Mouse (Mus musculus): ENCODE data around the gene Rftn1.

The Rftn1 gene

DNA sequence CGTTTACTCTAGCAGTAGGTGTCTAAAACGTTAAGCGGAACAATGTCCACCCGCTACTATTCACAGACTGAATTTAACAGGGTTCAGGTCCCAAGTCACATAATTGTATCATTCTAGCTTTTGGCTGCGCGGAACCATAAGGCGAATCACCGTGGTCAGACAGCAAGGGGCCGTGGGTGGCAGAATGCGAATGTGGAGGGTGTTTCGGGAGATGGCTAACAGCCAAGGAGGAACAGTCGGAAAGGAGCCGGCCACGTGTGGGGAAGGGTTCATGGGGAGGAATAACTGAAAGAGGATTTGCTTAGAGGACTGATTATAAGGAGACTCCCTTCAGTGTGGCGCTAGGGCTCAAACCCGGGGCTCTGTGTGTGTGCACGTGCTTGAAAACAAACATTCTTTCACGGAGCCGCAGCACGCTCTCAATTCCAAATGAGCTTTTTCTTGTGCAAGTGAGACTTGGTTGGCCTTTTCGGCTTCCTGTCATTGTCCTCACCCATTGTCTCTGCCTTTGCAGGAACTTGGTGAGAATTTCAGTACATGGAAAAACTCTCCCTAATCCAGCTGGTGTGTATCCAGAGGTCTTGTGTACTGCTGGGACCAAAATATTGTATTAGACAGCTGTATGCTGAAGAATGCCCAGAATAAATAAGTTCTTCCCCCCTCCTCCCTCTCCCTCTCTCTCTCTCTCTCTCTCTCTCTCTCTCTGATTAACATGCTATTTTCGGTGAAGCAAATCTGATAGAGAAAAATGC is 238.4 kb downstream of the Rftn1 start:
- in situ Hi-C loops (cut with MboI, MseI): no loop called here

DNA sequence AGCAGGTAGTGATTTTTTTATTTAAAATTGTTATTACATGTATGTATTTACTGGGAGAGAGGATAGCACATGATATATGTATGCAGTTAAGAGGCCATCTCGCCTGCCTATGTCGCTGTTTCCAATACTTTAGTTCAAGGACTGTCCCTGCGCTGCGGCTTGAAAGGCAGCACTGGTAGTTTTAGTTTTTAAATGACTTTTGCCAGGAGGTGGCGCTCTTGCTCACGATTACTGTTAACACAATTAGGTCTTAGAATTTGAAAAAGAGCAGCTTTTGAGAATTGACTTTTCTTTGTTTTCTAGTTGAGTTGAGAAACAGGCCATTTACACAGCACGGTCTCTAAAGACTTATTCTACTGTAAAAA is 239.0 kb downstream of the Rftn1 start:
- in situ Hi-C loops (cut with MboI, MseI): no loop called here

DNA sequence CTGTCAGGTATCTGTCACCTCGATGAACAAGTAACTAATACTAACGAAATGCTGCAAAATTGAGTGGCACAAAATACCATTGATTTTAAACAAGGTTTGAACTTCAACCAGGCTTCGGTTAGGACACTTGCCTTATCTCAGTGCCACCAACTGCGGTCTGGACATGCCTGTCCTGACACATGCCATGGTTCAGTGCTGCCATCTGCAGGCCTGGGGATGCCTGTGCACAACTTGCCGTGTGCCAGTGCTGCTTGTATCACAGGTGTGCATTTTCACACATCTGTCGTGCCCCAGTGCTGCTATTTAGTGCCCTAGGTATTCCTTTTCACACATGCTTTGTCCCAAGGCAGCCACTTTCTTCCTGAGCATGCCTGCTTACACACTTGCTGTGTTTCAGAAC is 247.8 kb downstream of the Rftn1 start:
- in situ Hi-C loops (cut with MboI, MseI): no loop called here

Measured in regulatory T cell (primary cell).